Mouse (Mus musculus): ENCODE results near the gene Fam216b.

Fam216b gene

DNA sequence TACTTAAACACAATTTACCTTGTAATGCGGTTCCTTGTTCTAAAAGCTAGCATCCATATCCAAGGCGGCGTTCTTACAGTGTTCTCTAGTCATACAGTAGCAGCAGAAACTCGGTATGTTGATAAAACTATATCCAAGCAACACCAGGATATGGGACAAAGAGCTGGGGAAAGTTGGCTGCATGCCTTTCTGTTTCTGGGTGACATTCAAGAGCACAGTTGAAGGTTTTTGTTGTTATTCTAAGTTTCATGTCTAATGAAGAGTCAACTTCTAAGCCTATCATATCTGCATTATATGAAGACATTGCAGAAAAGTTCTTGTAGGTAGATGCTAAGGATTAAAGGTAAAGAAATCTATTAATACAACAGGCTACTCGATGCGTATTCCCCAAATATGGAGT is at the start of gene Fam216b:
Gene Fam216b, minus strand, starts transcription at position 101 of the 400 bp plus-strand sequence.
- in situ Hi-C loops (cut with MboI, MseI) = no loop called here

DNA sequence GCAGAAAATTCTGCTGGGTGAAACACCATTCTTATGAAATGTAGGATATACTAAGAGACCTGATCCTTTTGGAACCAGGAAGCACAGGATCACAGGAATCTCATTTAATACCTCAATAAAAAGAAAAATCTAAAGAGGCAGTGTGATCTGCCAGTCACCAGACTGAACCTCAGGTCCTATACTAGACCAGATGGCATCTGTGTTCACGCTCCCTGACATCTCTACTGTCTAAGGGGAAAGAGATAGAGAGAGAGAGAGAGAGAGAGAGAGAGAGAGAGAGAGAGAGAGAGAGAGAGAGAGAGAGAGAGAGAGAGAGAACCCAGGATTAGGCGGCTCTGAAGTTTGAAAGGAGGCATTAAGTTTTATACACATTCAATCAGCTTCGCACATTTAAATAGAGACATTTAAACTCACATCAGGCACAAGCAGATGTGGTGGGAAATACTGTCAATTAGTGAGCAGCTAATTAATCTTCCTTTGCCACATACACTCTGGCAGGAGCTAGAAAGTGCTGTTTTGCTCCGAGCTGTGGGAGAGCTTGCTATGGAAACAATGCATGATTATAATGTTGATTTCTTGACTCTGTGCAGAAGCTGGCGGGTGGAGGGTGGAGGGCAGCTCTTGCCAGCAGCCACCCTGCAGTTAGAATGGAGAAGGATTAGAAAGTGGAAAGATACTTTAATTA is 43.7 kb upstream of the Fam216b start:
- in situ Hi-C loops (cut with MboI, MseI) = no loop called here

DNA sequence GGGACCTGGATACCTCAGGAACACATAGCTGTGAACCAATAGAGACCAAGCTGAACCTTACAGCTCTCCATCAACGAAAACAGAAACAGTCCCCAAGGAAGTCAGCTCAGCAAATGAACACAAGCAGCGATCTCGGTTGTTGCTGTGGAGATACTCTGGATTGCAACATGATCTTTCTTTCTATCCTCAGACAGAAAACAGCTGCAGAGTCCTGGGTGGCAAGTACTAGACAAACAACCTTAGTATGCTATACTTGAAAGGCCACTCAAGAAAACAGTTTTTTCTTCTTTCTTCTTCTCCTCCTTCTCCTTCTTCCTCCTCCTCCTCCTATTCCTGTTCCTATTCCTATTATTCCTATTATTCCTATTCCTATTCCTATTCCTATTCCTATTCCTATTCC is 37.9 kb upstream of the Fam216b start:
- in situ Hi-C loops (cut with MboI, MseI) = no loop called here

DNA sequence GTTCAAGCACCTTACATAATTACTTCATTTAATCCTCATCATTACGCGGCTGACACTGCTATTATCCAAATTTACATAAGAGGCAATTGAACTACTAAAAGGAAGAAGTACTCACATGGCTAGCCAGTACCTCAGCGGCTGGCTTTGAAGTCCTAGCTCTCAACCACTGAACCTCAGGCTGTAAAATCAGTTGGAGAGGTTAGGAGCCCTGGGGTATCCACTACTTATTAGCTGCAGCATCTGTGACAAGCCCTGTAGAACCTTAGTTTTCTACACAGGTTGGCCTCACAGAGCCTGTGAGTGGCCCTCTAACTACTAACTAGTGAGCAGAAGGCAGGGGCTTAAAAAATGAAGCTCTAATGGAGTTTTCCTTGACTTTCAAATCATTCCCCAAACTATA is 31.5 kb upstream of the Fam216b start:
- in situ Hi-C loops (cut with MboI, MseI) = no loop called here

DNA sequence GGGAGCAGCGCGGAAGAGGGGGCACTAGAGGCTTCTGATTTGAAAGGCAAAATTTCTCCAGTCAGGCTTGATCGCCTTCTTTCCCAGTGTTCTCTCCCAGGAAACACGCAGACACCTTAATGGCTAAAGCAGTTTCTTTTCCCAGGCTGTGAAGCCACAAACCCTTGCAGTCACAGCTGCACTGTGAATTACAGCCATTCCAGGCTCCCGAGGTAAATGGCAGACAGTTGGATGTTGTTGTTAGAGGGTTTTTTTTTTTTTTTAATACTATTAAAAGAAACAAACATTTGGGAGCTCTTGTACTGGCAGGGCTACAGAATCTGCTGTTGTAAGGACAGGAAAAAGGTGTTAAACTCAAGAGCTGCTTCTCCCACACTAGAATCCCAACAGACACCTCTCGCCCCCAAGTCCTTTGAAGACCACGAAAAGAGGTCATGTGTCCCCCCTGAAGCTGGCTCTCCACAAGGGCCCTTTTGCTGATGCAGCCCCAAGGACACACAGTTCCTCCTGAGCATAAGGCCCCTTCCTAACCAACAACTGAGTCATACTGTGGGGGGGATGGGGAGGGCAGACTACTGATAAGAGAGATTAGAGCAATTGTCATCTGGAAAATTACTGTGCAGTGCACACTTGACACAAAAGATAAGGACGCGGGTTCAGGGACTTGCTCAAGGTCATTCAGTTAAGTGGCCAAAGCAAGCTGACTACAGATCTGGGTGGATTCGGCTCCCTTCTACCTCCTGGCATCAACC is 30.8 kb upstream of the Fam216b start:
- in situ Hi-C loops (cut with MboI, MseI) = no loop called here

DNA sequence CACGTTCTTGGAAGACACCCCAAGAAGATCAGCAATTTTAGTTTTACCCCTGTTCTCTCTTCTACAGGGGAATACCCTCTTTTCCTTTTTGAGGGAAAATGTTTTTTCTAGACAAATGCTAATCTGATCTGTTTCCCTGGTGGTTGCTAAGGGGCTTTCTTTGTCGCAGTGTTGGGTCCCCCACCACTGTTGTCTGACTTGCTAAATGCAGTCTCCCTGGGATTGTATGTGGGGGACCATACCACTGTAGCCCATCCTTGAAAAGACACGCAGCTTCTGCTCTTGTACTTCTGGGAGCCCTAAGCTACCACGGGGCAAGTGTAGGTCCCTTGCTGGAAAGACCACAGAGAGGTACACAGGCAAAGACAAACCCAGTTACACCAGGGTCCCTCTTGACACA is 28.9 kb upstream of the Fam216b start:
- in situ Hi-C loops (cut with MboI, MseI) = no loop called here

DNA sequence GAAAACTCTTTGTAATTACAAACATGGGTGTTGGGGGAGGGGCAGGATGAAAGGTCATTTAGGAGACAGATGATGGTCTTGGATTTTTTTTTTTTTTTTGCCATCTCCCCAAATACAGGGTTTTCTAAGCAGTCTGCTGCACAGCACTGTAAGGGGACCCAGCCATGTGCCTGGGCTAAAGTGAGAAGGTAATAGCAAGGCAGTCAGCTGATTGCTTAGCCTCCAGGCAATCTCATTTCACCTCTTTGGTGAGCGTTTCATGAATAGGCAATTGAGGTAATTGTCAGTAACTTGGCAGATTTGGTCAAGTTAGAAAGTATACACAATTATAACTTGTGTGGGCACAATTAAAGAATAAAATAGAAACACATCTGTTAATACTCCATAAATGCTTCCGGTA is 28.5 kb upstream of the Fam216b start:
- in situ Hi-C loops (cut with MboI, MseI) = no loop called here

DNA sequence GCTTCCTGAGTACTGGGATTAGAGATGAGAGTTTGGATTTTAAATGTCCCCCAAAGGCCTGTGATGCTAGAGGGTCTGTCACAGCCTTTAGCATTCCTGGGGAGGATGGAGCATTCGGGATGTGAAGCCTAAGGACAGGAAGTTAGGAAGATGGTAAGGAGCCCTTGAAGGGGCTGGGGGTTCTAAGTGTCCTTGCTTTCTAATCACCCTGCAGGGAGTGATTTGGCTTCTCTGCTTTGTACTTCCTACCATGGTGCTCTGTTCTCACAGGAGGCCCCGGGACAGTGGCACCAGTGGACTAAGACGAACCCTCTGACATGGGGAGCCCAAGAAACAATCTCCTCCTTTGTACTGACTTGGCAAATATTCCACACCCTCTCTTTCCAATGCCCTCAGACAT is 23.7 kb upstream of the Fam216b start:
- in situ Hi-C loops (cut with MboI, MseI) = no loop called here

DNA sequence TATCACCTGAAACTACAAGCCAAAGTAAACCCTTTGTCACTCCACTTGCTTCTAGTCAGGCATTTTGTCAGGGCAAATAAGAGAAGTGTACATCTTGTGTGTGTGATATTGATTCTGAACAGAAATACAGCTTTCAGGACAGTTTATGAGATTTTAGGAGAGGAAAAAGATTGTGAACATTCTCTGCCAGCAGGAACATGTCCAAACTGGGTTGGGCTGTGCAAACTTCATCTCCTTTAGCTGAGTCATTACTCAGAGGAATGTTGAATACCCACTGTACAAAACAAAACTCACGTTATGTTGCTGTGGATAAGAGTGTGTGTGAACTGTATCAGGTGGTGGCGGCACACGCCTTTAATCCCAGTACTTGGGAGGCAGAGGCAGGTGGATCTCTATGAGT is 22.1 kb upstream of the Fam216b start:
- in situ Hi-C loops (cut with MboI, MseI) = no loop called here

DNA sequence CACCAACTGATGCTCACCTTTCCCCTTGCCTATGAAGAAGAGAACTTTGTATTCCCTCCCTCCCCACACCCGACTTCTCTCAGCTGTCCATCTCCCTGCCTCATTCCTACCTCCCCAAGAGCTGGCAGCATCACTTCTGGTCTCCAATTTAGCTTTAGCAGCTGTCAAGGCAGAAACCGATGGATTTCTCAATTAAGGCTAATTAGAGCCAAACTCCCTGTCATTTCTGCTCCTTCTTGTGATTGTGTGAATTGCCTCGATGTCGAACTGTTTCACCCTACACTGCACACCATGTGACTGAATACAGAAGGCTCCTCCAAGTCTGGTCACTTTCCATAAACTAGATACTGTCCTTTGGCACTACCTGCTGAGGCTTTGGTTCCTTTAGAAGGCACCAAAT is 20.6 kb upstream of the Fam216b start:
- in situ Hi-C loops (cut with MboI, MseI) = no loop called here

DNA sequence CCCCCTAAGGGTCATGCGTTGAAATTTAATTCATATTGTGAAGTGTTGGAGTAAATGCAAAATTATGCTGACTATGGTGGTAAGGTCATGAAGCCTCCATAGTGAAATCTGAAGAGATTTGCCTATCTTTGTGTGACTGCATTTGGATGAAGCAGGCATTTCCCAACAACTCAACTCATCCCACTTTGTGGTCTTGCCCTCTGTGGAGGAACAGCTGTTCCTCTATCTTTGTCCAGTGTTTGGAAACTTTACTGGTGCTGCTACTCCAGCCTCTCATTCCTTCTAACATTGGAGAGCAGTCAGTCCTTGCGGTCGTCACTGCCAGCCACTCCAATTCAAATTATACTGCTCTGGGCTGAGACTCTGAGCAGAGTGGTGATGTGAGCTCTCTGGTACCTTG is 19.6 kb upstream of the Fam216b start:
- in situ Hi-C loops (cut with MboI, MseI) = no loop called here

DNA sequence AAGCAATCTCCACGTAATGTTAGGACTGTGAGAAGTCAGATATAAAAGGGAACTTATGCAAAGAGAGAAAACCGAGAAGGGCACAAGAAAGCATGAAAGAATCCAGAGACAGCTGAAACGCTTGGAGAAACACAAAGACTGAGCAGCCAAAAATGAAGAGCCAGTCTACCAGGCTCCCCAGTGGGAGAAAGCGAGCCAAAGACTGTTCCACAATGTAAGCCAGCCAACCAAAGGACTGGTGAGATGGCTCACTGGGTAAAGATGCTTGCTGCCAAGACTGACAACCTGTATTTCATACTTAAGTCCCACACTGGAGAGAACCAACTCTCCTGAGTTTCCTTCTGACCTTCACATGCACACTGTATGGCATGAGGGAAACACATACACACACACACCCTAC is 784 bp upstream of the Fam216b start:
- in situ Hi-C loops (cut with MboI, MseI) = no loop called here

DNA sequence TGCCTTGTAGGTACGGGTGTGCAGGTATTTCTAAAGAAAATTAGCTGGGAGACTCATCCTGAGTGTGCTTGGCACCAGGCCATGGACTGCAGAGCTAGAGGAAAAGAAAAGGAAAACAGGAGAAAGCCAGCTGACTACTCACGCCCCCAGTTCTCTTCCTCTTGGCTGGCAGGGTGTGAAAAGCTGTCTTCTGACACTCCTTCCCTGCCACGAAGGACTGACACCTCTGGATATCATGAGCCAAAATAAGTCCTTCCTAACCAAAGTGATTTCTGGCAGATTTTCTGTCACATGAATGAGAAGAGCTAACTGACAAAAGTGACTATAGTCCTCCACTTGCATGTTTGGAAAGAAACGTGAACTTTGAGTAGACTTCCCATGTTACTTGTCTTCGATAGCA is 5.3 kb downstream of the Fam216b start:
- in situ Hi-C loops (cut with MboI, MseI) = no loop called here

DNA sequence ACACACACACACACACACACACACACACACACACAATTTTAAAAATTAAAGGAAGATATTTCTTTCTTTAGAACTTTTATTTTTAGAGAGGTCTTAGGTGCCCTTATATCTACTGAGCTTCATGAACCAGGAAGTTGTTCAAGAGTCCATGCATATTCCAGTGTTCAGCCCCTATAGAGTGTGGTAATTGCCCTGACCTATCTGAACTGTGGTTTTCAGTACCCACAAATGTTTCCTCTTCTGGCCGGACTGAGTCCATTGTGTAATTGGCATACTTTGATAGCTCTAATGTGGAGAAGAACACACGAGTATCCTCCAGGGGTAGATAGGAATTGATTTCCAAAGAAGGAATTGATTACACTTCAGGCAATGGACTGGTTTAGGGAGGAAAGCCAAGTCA is 11.3 kb downstream of the Fam216b start:
- in situ Hi-C loops (cut with MboI, MseI) = loop anchor here (10.0 kb wide), 1 partner anchor 1867 kb away; no protein-coding TSS in a partner anchor

DNA sequence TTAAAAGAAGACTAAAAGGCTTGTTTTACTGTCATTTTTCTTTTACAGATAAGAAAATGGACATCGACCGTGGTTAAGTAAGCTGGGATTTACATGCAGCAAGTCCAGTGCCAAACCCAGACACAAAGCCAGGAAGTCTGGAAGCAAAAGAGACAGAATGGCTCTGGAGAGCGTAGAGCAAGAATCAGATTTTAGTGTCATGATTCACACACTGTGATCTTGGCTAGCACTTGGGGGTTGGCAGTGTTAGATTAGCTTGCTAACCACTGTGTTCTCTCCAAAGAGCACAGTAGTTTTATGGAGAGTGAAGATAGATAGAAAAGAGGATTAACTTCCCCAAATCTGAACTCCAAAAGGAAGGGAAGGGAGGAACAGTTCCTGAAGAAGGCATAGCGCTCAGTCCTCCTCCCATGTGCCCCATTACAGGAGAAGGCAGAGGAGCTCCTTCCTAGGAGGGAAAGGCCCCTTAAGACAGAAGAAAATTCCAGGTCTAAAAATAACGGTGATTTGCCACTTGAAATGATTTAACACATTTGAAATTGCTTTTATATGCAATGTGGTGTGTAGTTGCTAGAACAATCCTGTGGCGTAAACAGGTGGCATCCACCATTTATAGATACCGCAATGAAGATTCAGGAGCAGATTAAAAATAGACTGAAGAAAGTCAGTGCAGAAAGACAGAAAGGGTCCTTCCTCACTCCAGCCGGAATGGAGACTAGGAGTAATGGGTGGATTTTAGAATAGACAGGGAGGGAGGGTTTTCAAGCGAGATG is 22.7 kb downstream of the Fam216b start:
- in situ Hi-C loops (cut with MboI, MseI) = no loop called here

DNA sequence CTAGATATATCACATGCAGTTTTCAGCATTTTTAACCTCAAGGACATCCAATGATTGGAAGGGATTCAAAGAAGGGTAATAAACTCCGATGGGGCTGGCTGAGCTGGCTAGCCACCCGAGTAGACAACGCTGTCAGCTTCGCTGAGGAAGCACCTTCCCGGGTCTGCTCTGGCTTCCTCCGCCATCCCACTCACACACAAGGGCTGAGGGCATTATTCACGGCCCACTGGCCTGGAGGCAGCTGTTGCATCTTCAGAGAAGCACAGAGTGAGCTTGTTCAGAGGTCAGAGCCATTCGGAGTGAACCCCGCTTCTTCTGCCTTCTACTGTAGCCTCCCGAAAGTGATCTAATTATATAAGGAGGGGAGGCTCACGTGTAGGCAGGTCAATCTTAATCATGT is 26.3 kb downstream of the Fam216b start:
- in situ Hi-C loops (cut with MboI, MseI) = no loop called here

DNA sequence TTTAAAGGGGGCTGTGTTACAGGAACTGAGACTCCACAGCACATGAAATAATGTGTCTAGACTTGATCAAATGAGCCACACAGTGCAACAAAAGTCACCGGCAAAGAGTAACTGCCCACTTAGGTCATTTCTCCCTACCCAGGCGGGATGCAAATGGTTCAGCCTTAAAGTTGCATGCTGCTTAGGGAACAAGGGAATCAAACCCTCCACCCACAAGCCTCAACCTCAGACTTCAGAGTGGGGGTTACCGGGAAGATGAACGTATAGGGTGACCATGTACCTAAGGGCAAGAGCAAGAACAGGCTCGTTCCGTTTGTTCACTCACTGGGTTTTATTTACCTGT is 28.2 kb downstream of the Fam216b start:
- in situ Hi-C loops (cut with MboI, MseI) = no loop called here

DNA sequence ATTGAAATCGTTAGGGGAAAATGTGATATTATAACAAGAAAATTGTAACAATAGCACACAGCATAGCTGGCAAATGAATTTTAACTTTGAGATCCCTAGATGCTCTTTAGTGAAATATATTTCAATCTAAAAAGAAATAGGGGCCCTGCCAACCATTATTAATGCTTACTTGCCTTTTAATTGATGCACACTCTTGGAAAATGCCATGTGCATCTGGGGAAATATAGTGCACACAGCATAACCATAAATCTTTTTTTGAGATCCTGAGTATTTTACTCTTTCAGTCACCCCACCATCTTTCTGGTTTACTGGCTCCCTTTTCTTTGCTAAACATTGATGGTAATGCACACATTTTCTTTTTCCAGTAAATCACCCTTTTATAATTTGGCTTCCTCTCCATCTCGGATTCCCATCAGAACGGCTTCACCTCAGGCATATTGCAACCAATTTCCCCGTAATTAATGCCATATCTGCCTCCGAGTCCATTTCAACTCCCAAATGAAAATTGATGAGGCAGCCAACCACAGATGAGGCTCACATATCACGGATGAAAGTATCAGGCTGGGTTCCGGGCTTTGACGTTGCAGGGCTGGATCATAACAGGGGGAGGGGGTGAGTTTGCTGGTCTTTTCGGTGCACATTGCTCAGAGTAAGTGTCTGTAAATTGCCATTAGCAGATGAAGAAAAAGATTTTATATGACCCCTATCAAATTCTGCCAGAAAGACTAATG is 28.8 kb downstream of the Fam216b start:
- in situ Hi-C loops (cut with MboI, MseI) = no loop called here

DNA sequence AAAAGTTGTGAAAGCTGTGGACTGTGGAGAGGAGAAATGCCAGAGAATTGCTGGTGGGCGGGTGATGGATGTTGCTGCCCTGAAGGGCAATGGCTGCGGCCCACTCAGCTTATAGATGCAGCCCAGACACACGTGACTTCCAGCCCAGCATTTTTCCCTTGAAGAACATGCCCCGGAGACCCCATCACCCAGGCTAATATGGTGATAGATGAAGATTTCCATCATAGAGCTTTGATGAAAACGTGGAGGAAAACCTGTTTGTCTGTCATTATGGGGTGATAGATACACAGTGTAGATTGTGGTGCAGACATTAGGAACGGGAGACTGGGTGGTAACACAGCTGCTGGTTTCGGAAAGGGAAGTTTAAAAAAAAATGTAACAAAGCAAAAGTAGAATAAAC is 31.4 kb downstream of the Fam216b start:
- in situ Hi-C loops (cut with MboI, MseI) = no loop called here

DNA sequence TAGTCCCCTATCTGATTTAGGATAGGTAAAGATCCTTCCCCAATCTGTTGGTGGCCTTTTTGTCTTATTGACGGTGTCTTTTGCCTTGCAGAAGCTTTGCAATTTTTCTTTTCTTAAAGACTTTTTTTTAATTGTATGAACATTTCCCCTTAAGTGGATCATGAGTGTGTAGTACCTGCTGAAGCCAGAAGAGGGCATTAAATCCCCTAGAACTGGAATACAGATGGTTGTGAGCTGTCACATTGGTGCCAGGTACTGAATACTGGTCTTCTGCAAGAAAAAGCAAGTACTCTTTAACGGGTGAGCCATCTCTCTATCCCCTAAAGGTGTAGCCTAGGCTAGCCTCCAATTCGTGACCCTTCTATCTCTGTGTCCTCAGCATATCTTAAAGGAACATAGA is 32.4 kb downstream of the Fam216b start:
- in situ Hi-C loops (cut with MboI, MseI) = no loop called here

DNA sequence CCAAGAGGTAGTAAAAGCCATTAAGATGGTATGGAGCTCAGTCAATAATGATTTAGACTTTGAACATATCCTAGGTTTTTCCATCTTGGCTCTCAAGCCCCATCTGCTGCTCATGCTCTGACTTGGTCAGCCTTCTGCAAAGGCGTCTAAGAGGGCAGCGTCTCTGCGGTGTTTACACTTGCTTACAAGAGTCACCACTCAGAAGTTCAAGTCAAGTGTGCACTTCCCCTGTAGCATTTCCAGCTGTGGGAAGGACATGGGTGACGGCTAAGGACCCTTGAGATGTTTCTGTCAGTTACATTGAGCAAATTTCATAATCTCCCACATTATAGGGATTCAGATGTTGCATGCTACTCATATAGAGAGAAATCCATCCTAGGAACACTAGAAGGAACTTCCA is 40.1 kb downstream of the Fam216b start:
- in situ Hi-C loops (cut with MboI, MseI) = no loop called here

DNA sequence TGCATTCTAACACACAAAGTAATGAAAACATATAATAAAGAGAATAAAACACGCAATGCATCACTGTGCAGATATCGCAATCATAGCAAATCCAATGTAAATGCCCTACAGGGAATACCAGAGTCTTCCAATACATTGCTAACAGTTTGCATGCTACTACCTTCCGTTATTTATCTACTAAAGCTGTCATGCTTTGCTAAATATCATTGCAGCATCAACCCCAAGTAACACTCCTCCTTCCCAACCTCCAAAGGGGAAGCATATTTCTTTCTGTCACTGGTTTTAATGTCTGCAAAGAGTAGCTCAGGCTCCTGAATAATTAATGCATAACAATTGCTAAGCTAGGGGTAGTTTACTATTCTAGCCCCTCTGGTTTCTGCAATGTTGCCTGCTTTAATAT is 40.5 kb downstream of the Fam216b start:
- in situ Hi-C loops (cut with MboI, MseI) = no loop called here
